Mouse (Mus musculus) G1E (cell line): ENCODE data around the gene Zscan12.

Experiments used
- CTCF ChIP-seq: IDR thresholded peaks from 2 replicates; pipeline ENCODE4 v1.5.1; 2012; ENCODE audit warnings: low read depth, low read length, inconsistent platforms, mixed read lengths
- GATA1 ChIP-seq: IDR thresholded peaks from 2 replicates; pipeline ENCODE4 v1.6.1; 2012; ENCODE audit warnings: borderline replicate concordance, low read length, inconsistent platforms, mixed read lengths
- GATA2 ChIP-seq: IDR thresholded peaks from 2 replicates; pipeline ENCODE4 v1.6.1; 2012; ENCODE audit warnings: low read depth, low read length, inconsistent platforms, borderline replicate concordance
- POLR2AphosphoS5 ChIP-seq: IDR thresholded peaks from 2 replicates; pipeline ENCODE4 v1.6.1; 2012; ENCODE audit warnings: low read depth, low read length, inconsistent platforms; ENCODE audit not compliant: insufficient replicate concordance
- TAL1 ChIP-seq: conservative IDR thresholded peaks from 2 replicates; pipeline ENCODE4 v1.6.1; 2012; ENCODE audit warnings: low read depth, low read length, inconsistent platforms, mixed read lengths

DNA sequence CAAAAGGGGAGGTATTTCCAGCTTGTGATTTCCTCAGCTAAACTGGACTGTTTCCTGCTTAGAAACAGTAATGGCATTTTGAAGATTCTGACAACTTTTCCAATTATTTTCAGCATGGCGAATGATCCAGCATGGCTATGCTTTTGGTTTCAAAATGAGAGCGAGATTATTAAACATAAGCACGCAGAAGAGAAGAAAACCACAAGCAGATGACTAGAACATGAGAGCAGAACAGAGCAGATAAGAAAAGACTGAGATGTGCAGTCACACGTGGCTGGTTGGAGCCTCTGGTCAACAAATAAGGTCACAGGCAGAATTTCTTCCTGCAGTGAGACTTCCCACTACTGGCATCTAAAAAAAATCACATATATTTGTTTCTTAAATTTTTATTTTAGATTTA lies 52.6 kb downstream of the Zscan12 start:
- TF ChIP-seq CTCF: no peak
- TF ChIP-seq GATA1: no peak
- TF ChIP-seq TAL1: no peak
- TF ChIP-seq GATA2: no peak
- no peak for TF ChIP-seq POLR2AphosphoS5
